Mouse (Mus musculus) splenic B cell, adult 2 months (primary cell): ENCODE results near the gene Rsph14.

Source experiments
- DNase-seq: peaks from one replicate; pipeline ENCODE4 v3.0.0-alpha.2; 2011; ENCODE audit warnings: low read depth, low spot score
- H3K27me3 ChIP-seq: 2 replicates; pipeline ENCODE4 v1.6.1; 2012; ENCODE audit warnings: mild to moderate bottlenecking, low read length, moderate library complexity, mixed read lengths; ENCODE audit not compliant: control insufficient read depth, poor library complexity, insufficient read depth, severe bottlenecking
- H3K36me3 ChIP-seq: 2 replicates; pipeline ENCODE4 v1.6.1; 2012; ENCODE audit warnings: mild to moderate bottlenecking, low read length, moderate library complexity, mixed read lengths; ENCODE audit not compliant: control insufficient read depth, poor library complexity, insufficient read depth, severe bottlenecking

The Rsph14 gene

DNA sequence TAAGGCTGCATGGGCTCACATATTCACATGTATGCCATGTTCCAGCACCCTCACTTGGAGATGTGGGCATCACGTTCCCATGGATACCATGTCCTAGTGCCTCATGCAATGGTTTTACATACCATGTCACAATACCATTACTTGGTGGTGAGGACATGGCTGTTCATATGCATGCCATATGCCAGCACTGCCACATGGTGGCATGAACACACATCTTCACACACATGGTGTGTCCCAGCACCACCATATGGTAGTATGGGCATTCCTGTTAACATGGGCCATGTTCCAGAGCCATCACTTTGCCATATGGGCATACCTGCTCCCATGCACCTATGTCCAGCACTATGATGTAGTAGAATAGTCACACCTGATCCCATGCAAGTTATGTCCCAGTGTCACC is 91.6 kb downstream of the Rsph14 start:
- Histone ChIP-seq H3K36me3 (no peaks in the 10 kb centered on the region), H3K27me3 (no peaks in the 10 kb centered on the region)
- DNase-seq = no peak

DNA sequence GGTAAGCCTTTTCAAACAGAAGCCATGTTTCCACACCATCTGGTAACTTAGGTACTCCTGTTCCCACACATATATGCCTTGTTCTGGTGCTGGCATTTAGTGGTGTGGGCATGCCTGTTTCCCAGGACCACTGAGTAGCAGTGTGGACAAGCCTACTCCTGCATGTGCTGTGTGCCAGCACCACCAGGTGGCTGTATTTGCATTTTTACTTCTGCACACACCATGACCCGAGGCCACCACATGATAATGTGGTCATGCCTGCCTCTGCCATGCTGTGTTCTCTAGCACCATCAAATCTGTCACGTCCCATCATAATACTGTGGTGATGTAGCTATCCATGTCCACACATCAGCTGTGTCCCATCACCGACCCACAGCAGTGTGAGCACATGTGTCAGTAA is 93.1 kb downstream of the Rsph14 start:
- no peak for DNase-seq
- H3K27me3 ChIP-seq = no peaks in the 10 kb centered on the region
- H3K36me3 ChIP-seq = no peaks in the 10 kb centered on the region

DNA sequence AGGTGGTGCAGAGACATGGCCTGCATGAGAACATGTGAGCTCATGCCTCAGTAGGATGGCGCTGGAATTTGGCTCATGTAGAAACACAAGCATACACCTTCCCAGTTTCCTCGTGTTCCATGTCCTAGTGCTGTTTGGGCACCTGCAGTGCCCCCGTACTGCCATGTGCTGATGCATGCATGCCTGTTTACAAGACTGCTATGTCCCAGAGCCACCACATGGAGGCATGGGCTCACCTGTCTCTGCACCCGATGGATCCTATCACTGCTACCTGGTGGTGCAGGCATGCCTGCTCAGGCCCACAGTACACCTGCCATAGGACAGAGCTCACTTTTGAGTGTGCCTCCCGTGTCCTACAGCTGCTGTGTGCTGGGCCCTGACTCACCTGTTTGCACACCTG is 94.0 kb downstream of the Rsph14 start:
- DNase-seq = no peak
- no peaks in the 10 kb centered on the region for H3K27me3 ChIP-seq
- no peaks in the 10 kb centered on the region for H3K36me3 ChIP-seq

DNA sequence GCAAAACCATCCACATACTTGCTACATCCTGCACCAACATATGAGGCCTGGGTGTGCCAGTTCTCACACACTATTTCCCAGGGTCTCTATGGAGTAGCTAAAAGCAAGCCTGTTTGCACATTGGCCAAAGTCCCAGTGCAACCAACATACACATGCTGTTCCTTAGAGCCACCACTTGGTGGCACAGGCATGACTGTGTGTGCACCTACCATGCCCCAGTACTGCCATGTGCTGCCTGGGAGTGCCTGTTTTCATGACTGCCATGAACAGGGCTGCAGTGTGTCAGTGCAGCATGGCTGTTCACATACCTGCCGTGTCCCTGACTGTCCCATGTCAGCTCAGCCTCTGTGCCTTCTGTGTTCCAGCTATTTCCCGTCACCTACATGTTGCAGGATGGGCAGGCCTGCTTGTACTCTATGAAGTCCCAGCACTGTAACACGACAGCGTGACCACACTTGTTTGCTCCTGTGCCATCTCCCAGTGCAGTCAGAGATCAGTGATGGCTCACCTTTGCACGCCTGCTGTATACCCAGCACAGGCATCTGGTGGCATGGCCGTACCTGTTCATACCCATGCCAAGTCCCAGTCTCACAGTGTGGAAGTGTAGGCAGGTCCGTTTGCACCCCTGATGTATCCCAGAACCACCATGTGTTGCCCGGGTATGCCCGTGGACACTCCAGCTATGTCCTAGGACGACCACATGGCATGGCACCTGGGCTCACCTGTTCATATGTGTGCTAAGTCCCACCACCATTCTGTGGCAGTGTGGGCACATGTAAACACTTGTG is 95.2 kb downstream of the Rsph14 start:
- peak; percentile 50 for DNase-seq
- Histone ChIP-seq H3K27me3 (no peaks in the 10 kb centered on the region), H3K36me3 (no peaks in the 10 kb centered on the region)

DNA sequence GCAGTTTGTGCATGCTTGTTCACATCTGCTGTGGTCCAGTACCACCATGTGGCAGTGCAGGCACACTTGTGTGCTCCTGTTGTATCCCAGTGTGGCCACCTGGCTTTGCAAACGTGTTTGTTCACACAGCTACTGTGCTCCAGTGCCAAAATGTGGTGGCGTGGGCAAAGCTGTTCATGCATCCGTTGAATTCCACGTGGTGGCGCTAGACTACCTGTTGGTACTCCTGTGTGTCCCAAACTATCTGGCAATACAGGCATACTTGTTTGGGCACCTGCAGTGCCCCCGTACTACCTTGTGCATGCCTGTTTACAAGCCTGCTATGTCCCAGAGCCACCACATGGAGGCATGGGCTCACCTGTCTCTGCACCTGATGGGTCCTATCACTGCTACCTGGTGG is 97.4 kb downstream of the Rsph14 start:
- peak; percentile 46 for DNase-seq
- no peaks in the 10 kb centered on the region for H3K27me3 ChIP-seq
- no peaks in the 10 kb centered on the region for H3K36me3 ChIP-seq

DNA sequence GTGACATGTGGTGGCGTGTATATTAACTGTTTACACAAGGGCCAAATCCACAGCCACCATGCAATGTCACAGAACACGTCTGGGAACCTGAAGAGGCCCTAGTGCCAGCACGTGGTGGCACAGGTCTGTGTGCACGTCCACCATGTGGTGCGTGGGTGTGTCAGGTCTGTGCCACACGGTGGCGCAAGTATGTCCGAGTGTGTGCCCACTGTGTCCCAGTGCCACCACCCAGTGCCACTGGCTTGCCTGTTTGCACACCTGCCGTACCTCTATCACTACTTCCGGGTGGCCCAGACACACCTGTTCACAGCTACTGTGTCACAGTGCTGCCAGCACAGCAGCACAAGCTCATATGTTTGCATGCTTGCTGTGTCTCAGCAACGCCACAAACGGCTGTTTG is 97.9 kb downstream of the Rsph14 start:
- Histone ChIP-seq H3K27me3 (no peaks in the 10 kb centered on the region), H3K36me3 (no peaks in the 10 kb centered on the region)

DNA sequence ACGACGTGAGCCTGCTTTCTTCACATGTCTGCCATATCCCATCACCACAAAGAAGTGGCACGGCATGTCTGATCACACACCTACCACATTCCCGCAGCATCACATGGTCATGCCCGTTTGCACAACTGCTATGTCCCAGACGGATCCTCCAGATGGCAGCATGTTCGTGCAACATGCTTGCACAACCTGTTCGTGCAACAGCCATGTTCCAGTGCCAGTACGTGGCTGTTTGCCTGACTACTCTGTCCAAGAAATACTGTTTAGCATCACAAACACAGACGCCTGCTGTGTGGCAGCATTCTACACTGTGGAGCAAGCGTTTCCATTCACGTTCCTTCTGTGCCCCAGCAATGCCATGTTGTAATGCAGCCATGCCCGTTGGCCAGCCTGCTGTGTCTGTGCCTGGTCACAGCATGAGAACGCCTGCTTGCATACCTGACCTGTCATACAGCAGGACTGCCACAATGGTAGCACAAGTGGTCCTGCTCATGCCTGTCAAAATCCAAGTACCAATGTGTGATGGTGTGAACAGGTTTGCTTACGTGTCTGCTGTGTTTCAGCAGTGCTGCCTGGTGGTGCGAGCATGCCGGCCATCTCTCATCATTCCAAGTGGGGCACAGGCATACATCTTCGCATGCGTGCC is 98.7 kb downstream of the Rsph14 start:
- no peak for DNase-seq
- Histone ChIP-seq H3K27me3 (no peaks in the 10 kb centered on the region), H3K36me3 (no peaks in the 10 kb centered on the region)

More for the DNA sequence above, 97.9 kb downstream of the Rsph14 start:
- DNase-seq = no peak

DNA sequence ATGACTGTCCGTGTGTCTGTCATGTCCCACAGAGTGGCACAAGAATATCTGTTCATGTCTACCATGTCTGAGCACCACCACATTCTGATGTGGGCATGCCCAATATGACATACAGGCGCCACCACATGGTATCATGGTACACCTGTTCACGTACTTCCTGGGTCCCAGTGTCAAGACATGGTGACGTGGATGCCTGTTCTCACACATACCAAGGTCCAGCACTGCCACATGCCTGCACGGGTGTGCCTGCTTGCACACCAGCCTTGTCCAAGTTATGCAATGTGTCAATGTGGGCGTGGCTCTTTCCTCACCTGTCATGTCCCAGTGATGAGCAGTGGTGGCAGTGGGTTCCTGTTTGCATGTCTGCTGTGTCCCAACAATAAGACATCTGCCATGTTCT is 99.9 kb downstream of the Rsph14 start:
- Histone ChIP-seq H3K27me3 (no peaks in the 10 kb centered on the region), H3K36me3 (no peaks in the 10 kb centered on the region)
- no peak for DNase-seq

DNA sequence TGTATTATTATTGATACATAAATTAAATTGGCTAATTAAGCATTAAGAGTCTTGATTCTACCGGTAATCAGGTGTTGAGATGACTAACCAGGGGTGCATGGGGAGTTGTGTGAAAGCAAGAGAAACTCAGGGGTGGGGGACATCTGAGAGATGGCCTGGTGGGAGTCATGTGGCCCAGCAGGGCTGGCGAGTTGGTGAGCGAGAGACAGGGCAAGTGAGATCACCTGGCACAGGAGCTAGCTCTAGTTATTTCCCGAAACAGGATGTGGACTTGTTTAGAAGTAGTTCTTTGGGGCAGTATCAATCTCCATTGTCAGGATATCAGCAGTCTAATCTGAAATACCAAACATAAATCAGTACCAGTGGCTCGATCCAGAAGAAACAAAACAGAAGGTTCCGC is 100.8 kb downstream of the Rsph14 start:
- no peak for DNase-seq
- H3K27me3 ChIP-seq = no peaks in the 10 kb centered on the region
- H3K36me3 ChIP-seq = no peaks in the 10 kb centered on the region

DNA sequence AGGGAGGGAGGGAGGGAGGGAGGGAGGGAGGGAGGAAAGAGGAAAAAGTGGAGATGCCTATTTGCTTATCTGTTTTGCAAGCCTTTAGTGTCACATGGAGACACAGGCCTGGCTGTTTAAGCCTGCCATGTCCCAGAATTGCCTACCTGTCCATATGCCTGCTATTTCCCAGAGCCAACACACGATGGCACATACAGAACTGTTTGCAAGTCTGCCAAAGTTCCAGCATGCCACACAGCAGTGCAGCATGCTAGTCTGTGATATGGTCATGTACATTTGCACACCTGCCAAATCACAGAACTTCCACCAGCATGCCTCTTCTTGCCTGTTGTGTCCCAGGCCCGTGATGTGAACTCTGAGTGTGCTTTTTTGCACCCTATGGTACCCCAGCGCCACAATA is 101.8 kb downstream of the Rsph14 start:
- H3K27me3 ChIP-seq = no peaks in the 10 kb centered on the region
- DNase-seq = no peak
- no peaks in the 10 kb centered on the region for H3K36me3 ChIP-seq

DNA sequence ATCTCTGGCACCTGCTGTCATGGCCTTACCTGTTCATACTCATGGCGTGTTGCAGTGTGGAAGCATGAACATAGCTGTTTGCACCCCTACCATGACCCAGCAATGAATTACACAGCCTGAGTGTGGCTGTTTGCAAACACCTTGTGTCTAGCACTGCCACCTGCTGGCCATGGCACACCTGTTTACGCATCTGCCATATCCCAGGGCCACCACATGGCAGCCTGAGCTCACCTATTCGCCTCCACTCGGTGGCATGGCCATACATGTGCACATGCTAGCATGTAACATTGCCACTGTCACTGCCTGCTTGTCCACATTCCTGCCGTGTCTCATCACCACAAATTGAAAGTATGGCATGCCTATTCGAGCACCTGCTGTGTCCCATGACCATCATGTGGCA is 102.8 kb downstream of the Rsph14 start:
- peak; percentile 38 for DNase-seq

DNA sequence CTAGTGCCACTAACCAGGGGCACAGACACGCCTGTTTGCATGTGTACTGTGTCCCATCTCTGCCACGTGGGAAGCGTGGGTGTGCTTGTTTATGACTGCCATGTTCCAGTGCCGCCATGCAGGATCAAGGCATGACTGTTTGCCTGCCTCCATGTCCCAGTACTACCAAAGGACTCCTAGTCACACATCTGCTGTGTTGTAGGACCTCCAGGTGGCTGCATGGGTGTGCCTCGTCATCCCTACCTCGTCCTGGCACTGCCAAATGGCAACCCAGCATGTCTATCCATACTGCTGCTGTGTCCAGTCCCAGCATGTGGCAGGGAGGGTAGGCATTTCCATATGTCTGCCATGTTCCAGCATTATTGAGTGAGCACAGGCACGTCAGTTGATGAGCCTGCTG is 104.1 kb downstream of the Rsph14 start:
- no peak for DNase-seq
- H3K36me3 ChIP-seq = no peaks in the 10 kb centered on the region
- no peaks in the 10 kb centered on the region for H3K27me3 ChIP-seq

More for the DNA sequence above, 102.8 kb downstream of the Rsph14 start:
- Histone ChIP-seq H3K36me3 (no peaks in the 10 kb centered on the region), H3K27me3 (no peaks in the 10 kb centered on the region)

DNA sequence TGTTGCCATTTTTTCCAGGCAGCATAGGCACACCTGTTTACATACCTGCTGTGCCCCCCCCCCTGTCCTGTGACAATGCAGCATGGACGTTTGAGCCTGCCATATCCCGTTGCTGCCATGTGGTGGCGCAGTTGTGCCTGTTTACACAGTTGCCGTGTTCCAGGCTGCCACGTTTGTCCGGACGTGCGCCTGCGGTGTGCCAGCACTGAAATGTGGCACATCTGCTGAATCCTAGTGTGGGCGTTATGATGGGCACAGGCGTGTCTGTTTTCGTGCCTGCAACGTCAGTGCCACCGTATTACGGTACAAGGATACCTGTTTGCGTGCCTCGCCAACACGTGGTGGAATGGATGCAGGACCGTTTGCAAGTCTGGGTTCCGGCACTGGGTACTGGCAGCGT is 107.1 kb downstream of the Rsph14 start:
- H3K27me3 ChIP-seq = no peaks in the 10 kb centered on the region
- peak; percentile 54 for DNase-seq
- no peaks in the 10 kb centered on the region for H3K36me3 ChIP-seq

DNA sequence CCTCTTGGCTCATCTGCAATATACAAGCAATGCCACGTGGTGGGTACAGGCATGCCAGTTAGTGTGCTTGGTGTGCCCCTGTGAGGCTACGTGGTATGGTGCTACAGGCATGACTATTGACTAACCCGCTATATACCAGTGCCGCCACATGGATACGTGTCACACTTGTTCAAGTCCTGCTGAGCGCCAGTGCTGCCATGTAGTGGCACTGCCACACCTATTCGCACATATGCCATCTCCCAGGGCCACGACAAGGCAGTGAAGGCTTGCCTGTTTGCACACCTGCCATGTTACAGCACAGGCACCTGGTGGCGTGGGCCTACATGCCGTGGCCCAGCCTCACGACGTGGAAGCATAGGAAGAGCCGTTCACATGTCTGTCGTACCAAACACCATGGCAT is 108.1 kb downstream of the Rsph14 start:
- H3K27me3 ChIP-seq = no peaks in the 10 kb centered on the region
- no peaks in the 10 kb centered on the region for H3K36me3 ChIP-seq
- no peak for DNase-seq

DNA sequence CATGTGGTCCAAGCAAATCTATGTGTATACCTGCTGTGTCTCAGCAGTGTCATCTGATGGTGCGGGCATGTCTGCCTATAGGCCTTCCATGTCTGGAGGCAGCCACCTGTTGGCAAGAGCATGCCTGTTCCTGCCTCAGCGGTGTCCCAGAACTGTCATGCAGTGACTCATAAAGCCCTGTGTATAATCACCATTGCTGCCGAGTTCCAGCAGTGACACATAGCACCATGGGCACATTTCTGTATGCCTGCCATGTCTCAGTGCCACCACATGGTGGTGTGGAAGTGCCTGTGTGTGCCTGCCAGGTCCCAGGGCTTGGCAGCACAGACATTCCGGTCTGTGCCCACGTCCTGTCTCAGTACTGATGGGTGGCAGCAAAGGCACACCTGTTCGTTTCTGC is 109.6 kb downstream of the Rsph14 start:
- Histone ChIP-seq H3K27me3 (no peaks in the 10 kb centered on the region), H3K36me3 (no peaks in the 10 kb centered on the region)
- peak; percentile 34 for DNase-seq
